In genomic region chr13:81783405-81784342, GRCm38 (mm10) we compare ENCODE assay signal across 8 mouse cellular contexts. TPM values are rescaled to one million over a fixed set of nuclear protein-coding genes. Genes with fewer than 3 reads are reported as not detected.
DNase-seq lines count a peak whose midpoint lies in the region; ATAC-seq lines count a peak whose summit lies in the region.

No protein-coding gene starts in this region.

- under 1% methylated on average over 62 of the region's 62 CpGs for WGBS in heart, embryonic 13.5 days
- WGBS in liver, embryonic 12.5 days (ENCODE audit: insufficient replicate concordance), result under 1% methylated on average over 62 of the region's 62 CpGs
- WGBS in stomach, embryonic 15.5 days, result under 1% methylated on average over 61 of the region's 62 CpGs

- peak; percentile 98 for DNase-seq in CD4-positive, CD25-positive, alpha-beta regulatory T cell, adult 2 months (ENCODE audit: low read depth, low spot score)
- peak; percentile 56 for DNase-seq in fat pad, adult 2 months (ENCODE audit: extremely low read depth, low read depth, low spot score)
- peak; percentile 98 for DNase-seq in kidney, postnatal 10 days
- DNase-seq in natural killer cell, adult 2 months (ENCODE audit: low spot score in 2 of 2), result peak; percentile 97 to 98

- H3K9me3 ChIP-seq in heart, embryonic 13.5 days, result no peaks in the 10 kb centered on the region
- no peaks in the 10 kb centered on the region for H3K9me3 ChIP-seq in liver, embryonic 12.5 days (replicated peaks)
- no peaks in the 10 kb centered on the region for H3K9me3 ChIP-seq in stomach, embryonic 15.5 days

- H3K36me3 ChIP-seq in heart, embryonic 13.5 days, result peaks cover 20% of the 10 kb centered on the region
- peaks cover 33% of the 10 kb centered on the region for H3K36me3 ChIP-seq in liver, embryonic 12.5 days
- H3K36me3 ChIP-seq in stomach, embryonic 15.5 days, result peaks cover 3% of the 10 kb centered on the region; the same call in 1 of the 2 replicates

- H3K4me2 ChIP-seq in heart, embryonic 13.5 days, result peak overlapping the region; percentile 81
- H3K4me2 ChIP-seq in liver, embryonic 12.5 days, result peak overlapping the region; percentile 86
- H3K4me2 ChIP-seq in stomach, embryonic 15.5 days, result peak overlapping the region; percentile 80

- H3K27me3 ChIP-seq in heart, embryonic 13.5 days (replicated peaks), result no peaks in the 10 kb centered on the region
- H3K27me3 ChIP-seq in liver, embryonic 12.5 days (replicated peaks), result no peaks in the 10 kb centered on the region
- no peaks in the 10 kb centered on the region for H3K27me3 ChIP-seq in stomach, embryonic 15.5 days (replicated peaks)

- H3K9ac ChIP-seq in heart, embryonic 13.5 days, result peak overlapping the region; percentile 95
- peak overlapping the region; percentile 89 for H3K9ac ChIP-seq in liver, embryonic 12.5 days
- peak overlapping the region; percentile 87 for H3K9ac ChIP-seq in stomach, embryonic 15.5 days

- H3K4me1 ChIP-seq in brown adipose tissue, adult 24 weeks (ENCODE audit: control insufficient read depth, insufficient read depth, insufficient read length, low read length), result no peaks in the 10 kb centered on the region
- peaks cover 25% of the 10 kb centered on the region for H3K4me1 ChIP-seq in heart, embryonic 13.5 days
- H3K4me1 ChIP-seq in liver, embryonic 12.5 days, result peaks cover 21% of the 10 kb centered on the region
- peaks cover 5% of the 10 kb centered on the region; the same call in 1 of the 2 replicates for H3K4me1 ChIP-seq in stomach, embryonic 15.5 days

- peak overlapping the region; percentile 75 for H3K4me3 ChIP-seq in brown adipose tissue, adult 24 weeks (ENCODE audit: insufficient read depth, low read depth, low read length)
- peak overlapping the region; percentile 74 for H3K4me3 ChIP-seq in heart, embryonic 13.5 days
- H3K4me3 ChIP-seq in liver, embryonic 12.5 days, result peak overlapping the region; percentile 83
- peak overlapping the region; percentile 84 for H3K4me3 ChIP-seq in stomach, embryonic 15.5 days (replicated peaks)

- ATAC-seq in heart, embryonic 13.5 days (ENCODE audit: extremely low read depth, insufficient number of reproducible peaks, low FRiP score, low TSS enrichment), result peak; percentile 98
- peak; percentile 96 for ATAC-seq in liver, embryonic 12.5 days
- ATAC-seq in stomach, embryonic 15.5 days (ENCODE audit: insufficient read depth, low FRiP score, low read depth), result peak; percentile 98

- peak overlapping the region; percentile 81 for H3K27ac ChIP-seq in brown adipose tissue, adult 24 weeks (replicated peaks; ENCODE audit: low read depth, low read length)
- H3K27ac ChIP-seq in heart, embryonic 13.5 days (replicated peaks), result peak overlapping the region; percentile 99
- H3K27ac ChIP-seq in liver, embryonic 12.5 days, result peak overlapping the region; percentile 95
- H3K27ac ChIP-seq in stomach, embryonic 15.5 days, result peak overlapping the region; percentile 99

RNA-seq across cellular contexts. Expression of gene Cetn3, which starts 0.8 kb away (rescaled TPM):
- 113 and 139 TPM in 2 replicates for polyA plus RNA-seq in brown adipose tissue, adult 24 weeks (2012; ENCODE audit: insufficient read depth, insufficient read length, missing spikeins)
- polyA plus RNA-seq in heart, embryonic 13.5 days (2015; fragmentation: Nextera tagmentation; extraction: Ambion mirVana), result 162 and 175 TPM in 2 replicates
- 156 and 159 TPM in 2 replicates for polyA plus RNA-seq in liver, embryonic 12.5 days (2016; fragmentation: Nextera tagmentation; extraction: Ambion mirVana)
- 206 and 243 TPM in 2 replicates for polyA plus RNA-seq in stomach, embryonic 15.5 days (2015; fragmentation: Nextera tagmentation; extraction: Ambion mirVana)

Comparison
In these comparisons a context has a peak if more than half of its experiments do, and no peak if none do; other contexts are left out.
1. Peak in every context shown above with its lines: DNase-seq, ATAC-seq, H3K4me3 ChIP-seq and H3K27ac ChIP-seq.